Mouse (Mus musculus) yolk sac, embryonic 10.5 days (tissue): ENCODE data around the gene Cd52.
A peak's percentile ranks its signal among the peaks of the same experiment; 100 is the strongest.

Source experiments
- DNase-seq: peaks from one replicate; pipeline ENCODE4 v3.0.0-alpha.2; 2017; ENCODE audit warnings: low spot score

The Cd52 gene

DNA sequence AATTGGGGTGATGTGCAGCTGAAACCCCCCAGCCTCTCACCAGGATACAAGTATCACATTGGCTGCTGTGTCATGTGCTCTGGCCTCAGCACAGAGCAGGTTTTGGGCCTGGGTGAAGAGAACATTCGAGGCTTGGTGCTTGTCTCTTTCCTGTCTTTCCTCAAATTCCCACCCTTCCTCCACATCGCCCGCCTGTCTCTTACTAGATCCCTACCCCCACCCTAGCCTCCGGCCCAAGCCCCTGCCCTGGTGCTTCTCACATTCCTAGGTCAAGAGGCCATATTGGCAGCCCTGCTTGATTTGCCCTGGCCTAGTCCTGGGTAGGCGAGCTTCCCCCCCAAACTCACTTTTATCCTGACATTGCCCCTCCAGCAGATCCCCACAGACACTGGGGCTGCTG lies 24.2 kb upstream of the Cd52 start:
- DNase-seq: no peak

DNA sequence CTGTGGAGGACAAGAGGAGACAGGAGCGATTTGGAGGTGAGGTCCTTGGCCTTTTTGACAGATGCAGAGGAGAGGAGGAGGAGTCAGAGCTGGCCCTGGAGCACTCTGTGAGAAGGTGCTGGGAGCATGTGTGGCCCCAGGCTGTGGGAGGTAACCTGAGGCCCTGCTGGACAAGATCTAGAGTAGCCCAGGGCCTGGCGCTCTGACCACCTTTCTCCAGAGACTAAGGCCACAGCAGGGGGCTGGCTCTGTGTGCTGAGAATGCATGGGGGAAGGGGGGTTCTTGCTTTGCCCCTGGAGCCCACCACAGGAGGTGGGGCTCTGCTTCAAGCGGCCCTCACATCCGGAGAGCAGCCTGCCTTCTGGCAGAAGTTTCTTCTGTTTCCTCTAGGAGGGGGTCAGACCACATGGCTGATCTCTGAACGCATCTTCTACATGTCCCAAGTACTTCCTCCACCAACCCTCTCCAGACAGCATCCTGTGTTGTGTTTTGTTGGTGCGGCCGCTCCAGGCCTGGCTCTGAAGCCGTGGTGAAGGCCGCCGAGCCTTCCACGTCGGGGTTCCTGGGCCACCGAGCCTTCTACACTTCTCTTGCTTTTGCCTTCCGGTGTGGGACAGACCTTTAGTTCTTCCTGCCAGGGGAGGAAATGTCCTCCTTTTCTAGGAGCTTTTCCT lies 23.4 kb upstream of the Cd52 start:
- no peak for DNase-seq

DNA sequence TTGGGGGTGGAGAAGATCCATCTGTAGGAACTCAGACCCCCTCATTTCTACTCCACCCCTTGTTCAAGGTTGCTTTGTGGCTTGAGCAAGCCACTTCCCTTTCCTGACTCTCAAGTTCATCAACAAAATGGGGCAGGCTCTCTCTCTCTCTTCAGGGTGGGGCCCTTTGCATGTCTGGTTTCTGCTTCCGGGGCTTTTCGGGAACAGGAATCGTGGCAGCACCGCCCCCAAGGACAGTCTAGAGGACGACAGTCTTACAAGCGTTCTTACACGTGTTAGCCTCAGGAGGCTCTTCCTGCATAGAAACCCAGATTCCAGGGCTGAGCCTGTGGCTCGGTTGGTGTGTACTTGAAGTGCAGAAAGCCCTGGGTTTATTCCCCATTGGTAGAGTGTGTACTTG lies 22.1 kb upstream of the Cd52 start:
- no peak for DNase-seq

- DNase-seq: no peak
Observed at GRCm38 (mm10) chr4:134116501-134116900, 21.6 kb upstream of the Cd52 start.

GRCm38 (mm10) chr4:134115215-134116144 lies 20.6 kb upstream of the Cd52 start:
- no peak for DNase-seq

GRCm38 (mm10) chr4:134114038-134114437 lies 19.2 kb upstream of the Cd52 start:
- DNase-seq: no peak

DNA sequence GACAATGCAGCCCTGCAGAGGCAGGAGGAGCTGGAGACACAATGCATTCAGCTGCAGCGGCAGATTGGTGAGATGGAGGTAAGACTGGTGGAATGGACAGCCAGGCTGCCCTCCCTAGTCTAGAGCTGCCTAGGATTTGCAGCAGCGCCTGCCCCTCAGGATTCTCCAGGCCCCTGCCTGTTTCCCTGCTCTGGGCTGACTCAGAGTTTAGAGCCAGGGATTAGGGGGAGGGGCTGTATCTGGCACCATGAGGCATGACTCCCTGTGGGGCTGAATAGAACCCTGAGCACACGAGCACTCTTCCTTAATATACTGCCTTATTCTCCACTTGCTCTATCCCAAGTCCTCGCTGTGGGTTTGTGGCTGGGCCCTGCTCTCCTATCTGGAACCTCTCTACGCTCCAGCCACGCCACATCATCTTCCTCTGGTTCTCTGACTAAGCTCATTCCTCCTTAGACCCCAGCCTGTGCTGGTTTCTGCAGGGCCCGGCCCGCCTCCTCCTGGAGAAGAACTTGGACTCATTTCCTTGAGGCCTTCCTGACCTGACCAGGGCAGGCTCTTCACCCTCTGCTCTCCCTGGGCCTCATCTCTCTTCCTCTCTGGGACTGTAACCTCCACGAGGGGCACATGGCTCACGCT lies 18.6 kb upstream of the Cd52 start:
- DNase-seq: peak; percentile 62

DNA sequence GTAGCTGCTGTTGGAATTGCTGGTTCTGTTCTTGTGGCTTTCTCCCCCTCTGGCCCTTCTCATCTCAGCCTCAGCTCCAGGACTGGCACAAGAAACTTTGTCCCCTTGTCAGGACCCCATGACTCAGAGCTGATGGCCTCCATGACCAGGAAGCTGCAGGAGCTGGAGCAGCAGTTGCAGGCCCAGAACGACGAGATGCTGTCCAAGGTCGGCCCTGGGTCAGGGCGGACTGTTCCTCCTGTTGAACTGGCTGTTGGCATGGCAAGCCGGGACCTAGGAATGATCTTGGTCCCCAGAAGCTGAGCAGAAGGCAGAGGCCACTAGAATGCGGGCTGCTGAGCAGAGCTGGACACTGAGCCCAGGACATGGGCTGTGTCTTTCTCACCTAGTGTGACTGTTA lies 17.5 kb upstream of the Cd52 start:
- DNase-seq: no peak

DNA sequence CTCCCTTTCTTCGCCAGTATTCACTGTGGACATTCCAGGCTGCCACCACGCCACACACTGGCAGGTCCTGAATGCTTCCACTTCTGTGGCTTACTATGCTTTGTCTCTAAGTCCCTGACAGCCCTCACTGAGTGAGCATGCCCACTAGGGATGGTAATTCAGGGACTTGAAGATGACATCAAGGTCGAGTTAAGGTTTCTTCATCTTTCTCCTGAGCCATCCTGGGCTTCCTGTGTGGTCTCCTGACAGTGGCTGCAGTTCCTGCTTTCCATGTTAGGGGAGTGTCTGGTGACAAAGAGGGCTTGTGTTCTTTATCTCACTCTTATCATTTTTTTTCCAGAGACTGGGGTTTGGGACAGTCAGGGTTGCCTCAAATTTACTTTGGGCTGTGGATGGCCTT lies 15.8 kb upstream of the Cd52 start:
- no peak for DNase-seq

GRCm38 (mm10) chr4:134108196-134108595 lies 13.3 kb upstream of the Cd52 start:
- DNase-seq: no peak

GRCm38 (mm10) chr4:134107730-134108129 lies 12.8 kb upstream of the Cd52 start:
- DNase-seq: no peak

DNA sequence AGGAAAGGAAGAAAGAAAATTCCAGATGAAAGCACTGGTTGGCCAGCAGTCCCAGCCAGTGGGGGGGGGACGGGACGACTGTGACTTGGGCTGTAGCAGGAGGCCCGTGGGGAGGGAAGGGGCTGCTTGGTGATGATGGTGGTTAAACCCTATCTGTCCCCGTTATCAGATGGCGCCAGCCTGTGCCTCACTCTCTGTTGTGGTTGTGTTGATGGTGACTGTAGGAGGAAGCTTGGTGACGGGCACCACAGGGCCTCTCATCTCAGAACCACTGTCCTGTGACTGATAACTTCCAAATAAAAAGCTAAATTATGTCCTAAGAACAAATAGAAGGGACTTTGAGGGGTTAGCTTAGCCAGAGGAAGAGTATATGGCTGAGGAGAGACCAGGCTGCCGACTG lies 11.2 kb upstream of the Cd52 start:
- no peak for DNase-seq

- no peak for DNase-seq
Observed at GRCm38 (mm10) chr4:134102742-134103119, 7.8 kb upstream of the Cd52 start.

DNA sequence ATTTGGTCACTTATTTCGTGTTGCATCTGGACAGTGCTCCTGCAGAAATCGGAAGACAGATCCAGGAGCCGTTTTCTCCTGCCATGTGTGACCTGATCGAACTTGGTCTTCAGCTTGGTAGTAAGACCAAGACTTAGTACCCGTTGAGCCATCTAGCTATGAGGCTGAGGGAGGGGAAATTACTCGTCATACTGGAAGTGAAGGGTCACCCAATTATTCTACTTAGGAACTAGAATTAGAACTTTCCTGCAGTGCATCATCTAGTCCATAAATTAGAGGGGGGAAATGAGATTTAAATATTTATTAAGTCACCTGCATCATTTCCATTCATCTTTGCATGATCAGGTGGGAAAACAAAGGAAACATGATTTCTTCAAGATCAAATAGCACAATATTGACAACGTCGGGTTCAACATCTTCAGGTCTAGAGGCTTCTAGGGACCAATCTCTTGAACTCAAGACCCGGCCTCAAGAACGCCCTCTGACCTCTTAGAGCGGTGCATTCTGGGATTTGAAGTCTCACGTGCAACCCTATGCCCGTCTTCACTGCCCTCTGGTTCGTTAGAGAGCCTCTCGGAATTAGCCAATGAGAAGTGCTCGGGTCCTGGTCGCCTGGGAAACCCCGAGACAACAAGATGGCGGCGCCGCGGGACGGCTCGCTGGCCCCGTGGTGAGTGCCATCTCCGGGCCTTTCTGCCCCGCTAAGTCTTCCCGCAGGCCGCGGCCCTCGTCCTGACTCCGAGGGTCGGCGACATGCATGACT lies 7.3 kb upstream of the Cd52 start, which contains the start of gene Ubxn11:
Gene Ubxn11, plus strand, starts transcription at position 592 of the 763 bp plus-strand sequence.
- DNase-seq: peak; percentile 86

GRCm38 (mm10) chr4:134100245-134100644 lies 5.4 kb upstream of the Cd52 start:
- DNase-seq: no peak

DNA sequence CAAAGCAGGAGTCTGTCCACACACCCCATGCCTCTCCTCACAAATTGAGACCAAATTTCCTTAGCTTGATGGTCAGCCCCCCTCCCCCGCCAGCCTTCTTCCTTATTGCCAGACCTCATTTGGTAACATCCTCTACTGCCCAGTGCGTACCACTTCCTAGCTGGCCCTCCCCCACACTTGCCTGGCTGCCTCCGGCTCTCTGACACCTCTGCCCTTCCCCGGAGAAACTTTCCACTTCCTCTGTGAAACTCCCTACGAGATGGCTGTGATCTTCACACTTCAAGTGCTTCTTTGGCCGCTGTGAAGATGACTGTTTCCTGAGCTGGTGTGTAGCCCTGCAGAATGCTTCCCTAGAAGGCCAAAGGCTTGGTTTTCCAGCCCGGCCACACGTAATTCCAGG lies 3.7 kb upstream of the Cd52 start:
- DNase-seq: no peak

DNA sequence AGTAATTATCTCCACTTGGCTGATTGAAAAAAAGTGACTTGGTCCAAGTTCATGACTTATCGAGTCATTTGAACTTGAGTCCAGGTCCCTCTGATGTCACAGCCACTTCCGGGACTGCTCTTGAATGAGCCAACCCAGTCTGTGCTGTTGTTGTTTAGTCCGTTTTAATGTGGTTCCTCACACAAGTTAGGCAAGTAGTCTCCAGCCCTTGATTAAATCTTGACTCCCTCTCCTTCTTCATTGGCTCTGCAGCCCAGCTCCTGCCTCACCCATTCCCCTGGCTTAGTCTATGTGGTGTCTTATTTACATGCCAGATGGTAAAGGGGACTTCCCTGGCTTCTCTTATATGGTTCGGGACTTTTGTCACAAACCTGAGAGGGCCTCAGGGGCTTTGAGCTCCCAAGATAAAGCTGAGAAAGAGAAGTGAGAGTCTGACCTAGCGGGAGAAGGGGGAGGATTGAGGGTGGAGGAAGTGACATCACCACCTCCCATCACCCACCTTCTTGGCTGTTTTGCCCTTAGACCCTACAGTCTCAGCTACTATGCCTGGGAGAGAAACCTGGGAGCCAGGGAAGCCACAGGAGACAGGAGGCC lies 2.2 kb upstream of the Cd52 start:
- no peak for DNase-seq

DNA sequence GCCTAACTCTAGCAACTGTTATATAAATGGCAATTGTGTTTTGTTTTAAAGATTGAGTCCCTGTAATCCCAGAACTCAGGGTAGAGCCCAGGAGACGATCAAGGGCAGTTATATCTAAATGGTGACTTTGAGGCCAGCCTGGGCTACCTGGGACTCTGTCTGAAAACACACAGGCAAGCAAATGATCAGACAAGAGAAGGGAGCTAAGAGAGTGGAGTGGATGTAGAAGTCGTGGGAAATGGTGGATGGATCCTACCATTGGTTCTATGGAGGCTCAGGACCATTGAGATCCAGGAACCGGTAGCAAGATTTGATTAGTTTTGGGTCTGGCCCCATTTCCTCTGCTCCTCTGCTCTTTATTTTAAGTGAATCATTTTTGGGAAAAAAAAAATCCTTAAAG lies 1.2 kb upstream of the Cd52 start:
- no peak for DNase-seq

DNA sequence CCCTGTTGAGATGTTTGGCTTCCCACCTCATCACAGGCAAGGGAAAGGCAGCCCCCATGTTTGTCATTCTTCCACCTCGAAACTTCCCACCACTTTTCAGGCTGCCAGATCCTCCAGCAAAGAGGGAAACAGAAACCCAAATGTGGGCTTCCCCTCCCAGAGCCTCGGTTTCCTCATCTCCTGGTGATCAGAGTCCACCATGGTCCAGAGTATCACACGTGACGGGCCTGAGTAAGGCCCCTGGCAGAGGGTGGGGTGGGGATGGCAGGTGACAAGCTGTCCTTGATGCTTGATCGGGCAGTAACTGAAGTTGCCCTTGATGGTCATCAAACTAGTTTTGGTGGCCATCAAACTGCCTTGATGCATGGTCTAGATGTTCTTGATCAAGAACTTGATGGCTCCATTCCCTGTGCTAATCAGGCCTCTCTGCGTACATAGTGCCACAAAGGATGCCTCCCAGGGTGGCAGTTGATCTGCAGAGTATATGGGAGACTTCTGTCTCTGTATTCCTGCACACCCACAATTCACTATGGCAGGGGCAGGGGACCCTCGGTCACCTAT lies 798 bp downstream of the Cd52 start:
- no peak for DNase-seq

- DNase-seq: no peak
Observed at GRCm38 (mm10) chr4:134092382-134093288, 2.2 kb downstream of the Cd52 start.

DNA sequence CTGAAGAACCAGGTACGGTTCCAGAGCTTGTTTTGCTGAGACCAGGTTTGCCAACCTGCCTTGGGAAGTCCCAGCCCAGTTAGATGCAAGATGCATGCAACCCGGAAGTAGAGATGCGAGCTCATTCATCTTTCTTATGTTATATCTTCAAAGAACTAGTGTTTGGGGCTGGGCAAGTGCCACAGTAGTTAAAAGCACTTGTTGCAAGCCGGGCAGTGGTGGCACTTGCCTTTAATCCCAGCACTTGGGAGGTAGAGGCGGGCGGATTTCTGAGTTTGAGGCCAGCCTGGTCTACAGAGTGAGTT lies 3.7 kb downstream of the Cd52 start:
- no peak for DNase-seq
